Mouse (Mus musculus): ENCODE results near the gene Gm37240.

Gene Gm37240

GRCm38 (mm10) chr3:85377946-85378702 is 509.2 kb downstream of the Gm37240 start:
- peak; percentile 85 for DNase-seq

GRCm38 (mm10) chr3:85377505-85377904 is 509.8 kb downstream of the Gm37240 start:
- peak; percentile 23 for DNase-seq

GRCm38 (mm10) chr3:85376541-85376940 is 510.8 kb downstream of the Gm37240 start:
- no peak for DNase-seq

- DNase-seq: no peak
Measured at GRCm38 (mm10) chr3:85373039-85373438, 514.3 kb downstream of the Gm37240 start.

GRCm38 (mm10) chr3:85369847-85370246 is 517.5 kb downstream of the Gm37240 start:
- no peak for DNase-seq

- no peak for DNase-seq
Measured at GRCm38 (mm10) chr3:85369157-85369556, 518.2 kb downstream of the Gm37240 start.

GRCm38 (mm10) chr3:85368354-85369120 is 518.8 kb downstream of the Gm37240 start:
- no peak for DNase-seq

GRCm38 (mm10) chr3:85364591-85365343 is 522.6 kb downstream of the Gm37240 start:
- DNase-seq: no peak

GRCm38 (mm10) chr3:85362883-85363282 is 524.4 kb downstream of the Gm37240 start:
- DNase-seq: no peak

- DNase-seq: no peak
Measured at GRCm38 (mm10) chr3:85356373-85356772, 530.9 kb downstream of the Gm37240 start.

GRCm38 (mm10) chr3:85348021-85348420 is 539.3 kb downstream of the Gm37240 start:
- no peak for DNase-seq

GRCm38 (mm10) chr3:85341103-85341860 is 546.0 kb downstream of the Gm37240 start:
- peak; percentile 28 for DNase-seq

- DNase-seq: no peak
Measured at GRCm38 (mm10) chr3:85340491-85340890, 546.8 kb downstream of the Gm37240 start.

- DNase-seq: no peak
Measured at GRCm38 (mm10) chr3:85339926-85340325, 547.4 kb downstream of the Gm37240 start.

GRCm38 (mm10) chr3:85339269-85339820 is 548.0 kb downstream of the Gm37240 start:
- DNase-seq: no peak

GRCm38 (mm10) chr3:85338755-85339095 is 548.6 kb downstream of the Gm37240 start:
- no peak for DNase-seq

- DNase-seq: no peak
Measured at GRCm38 (mm10) chr3:85337881-85338754, 549.2 kb downstream of the Gm37240 start.

- no peak for DNase-seq
Measured at GRCm38 (mm10) chr3:85335517-85335916, 551.8 kb downstream of the Gm37240 start.

GRCm38 (mm10) chr3:85332276-85332675 is 555.0 kb downstream of the Gm37240 start:
- no peak for DNase-seq

GRCm38 (mm10) chr3:85318256-85318655 is 569.1 kb downstream of the Gm37240 start:
- DNase-seq: no peak

GRCm38 (mm10) chr3:85317306-85317705 is 570.0 kb downstream of the Gm37240 start:
- no peak for DNase-seq

All from cerebellum, adult 8-10 months (tissue).